Mouse (Mus musculus): ENCODE data around the gene Olfr5. TPM values are rescaled to one million over a fixed set of nuclear protein-coding genes. Genes with fewer than 3 reads are reported as not detected.

Gene Olfr5
- not detected for polyA plus RNA-seq (2014; fragmentation: Illumina TruSeq; extraction: RNeasy Lipid Tissue Mini Kit (QIAGEN cat#74804); ENCODE audit: low read depth, low replicate concordance)

GRCm38 (mm10) chr7:6486841-6487240, at the start of gene Olfr5:
Gene Olfr5, minus strand, starts transcription at chr7:6486941.

GRCm38 (mm10) chr7:6522850-6523249, 36.1 kb upstream of the Olfr5 start, which contains the start of gene Olfr1349:
Gene Olfr1349, minus strand, starts transcription at chr7:6522950.

GRCm38 (mm10) chr7:6508648-6509047, 21.9 kb upstream of the Olfr5 start, which contains the start of gene Olfr1348:
Gene Olfr1348, minus strand, starts transcription at chr7:6508748.

GRCm38 (mm10) chr7:6499655-6500054, 12.9 kb upstream of the Olfr5 start, which contains the start of gene Olfr1347:
Gene Olfr1347, minus strand, starts transcription at chr7:6499755.

GRCm38 (mm10) chr7:6466951-6467350, 19.8 kb downstream of the Olfr5 start, which contains the start of gene Olfr1346:
Gene Olfr1346, plus strand, starts transcription at chr7:6467101.

GRCm38 (mm10) chr7:6455868-6456267, 30.9 kb downstream of the Olfr5 start, which contains the start of gene Olfr1336:
Gene Olfr1336, plus strand, starts transcription at chr7:6456168.

GRCm38 (mm10) chr7:6438388-6438787, 48.4 kb downstream of the Olfr5 start, which contains the start of gene Olfr1344:
Gene Olfr1344, plus strand, starts transcription at chr7:6438688.

Other genes with a start within 250 kb of the Olfr5 start
- not detected for gene Epp13, start 234.2 kb downstream of the Olfr5 start, polyA plus RNA-seq (2014; fragmentation: Illumina TruSeq; extraction: RNeasy Lipid Tissue Mini Kit (QIAGEN cat#74804); ENCODE audit: low read depth, low replicate concordance)
- 8.4 TPM for gene Zfp667, start 200.4 kb downstream of the Olfr5 start, polyA plus RNA-seq (2014; fragmentation: Illumina TruSeq; extraction: RNeasy Lipid Tissue Mini Kit (QIAGEN cat#74804); ENCODE audit: low read depth, low replicate concordance)
- 2.6 TPM for gene Zfp583, start 155.7 kb downstream of the Olfr5 start, polyA plus RNA-seq (2014; fragmentation: Illumina TruSeq; extraction: RNeasy Lipid Tissue Mini Kit (QIAGEN cat#74804); ENCODE audit: low read depth, low replicate concordance)
- gene Gm3854, start 143.2 kb downstream of the Olfr5 start, polyA plus RNA-seq (2014; fragmentation: Illumina TruSeq; extraction: RNeasy Lipid Tissue Mini Kit (QIAGEN cat#74804); ENCODE audit: low read depth, low replicate concordance): 0.13 TPM
- gene Zfp78, start 123.7 kb downstream of the Olfr5 start, polyA plus RNA-seq (2014; fragmentation: Illumina TruSeq; extraction: RNeasy Lipid Tissue Mini Kit (QIAGEN cat#74804); ENCODE audit: low read depth, low replicate concordance): 3.2 TPM
- 8.6 TPM for gene Zfp28, start 103.6 kb downstream of the Olfr5 start, polyA plus RNA-seq (2014; fragmentation: Illumina TruSeq; extraction: RNeasy Lipid Tissue Mini Kit (QIAGEN cat#74804); ENCODE audit: low read depth, low replicate concordance)
- 0.57 TPM for gene Smim17, start 88.2 kb downstream of the Olfr5 start, polyA plus RNA-seq (2014; fragmentation: Illumina TruSeq; extraction: RNeasy Lipid Tissue Mini Kit (QIAGEN cat#74804); ENCODE audit: low read depth, low replicate concordance)
- gene Gm20715, start 76.7 kb downstream of the Olfr5 start, polyA plus RNA-seq (2014; fragmentation: Illumina TruSeq; extraction: RNeasy Lipid Tissue Mini Kit (QIAGEN cat#74804); ENCODE audit: low read depth, low replicate concordance): not detected
- not detected for gene Olfr1344, start 48.3 kb downstream of the Olfr5 start, polyA plus RNA-seq (2014; fragmentation: Illumina TruSeq; extraction: RNeasy Lipid Tissue Mini Kit (QIAGEN cat#74804); ENCODE audit: low read depth, low replicate concordance)
- not detected for gene Olfr1336, start 30.8 kb downstream of the Olfr5 start, polyA plus RNA-seq (2014; fragmentation: Illumina TruSeq; extraction: RNeasy Lipid Tissue Mini Kit (QIAGEN cat#74804); ENCODE audit: low read depth, low replicate concordance)
- not detected for gene Olfr1346, start 19.8 kb downstream of the Olfr5 start, polyA plus RNA-seq (2014; fragmentation: Illumina TruSeq; extraction: RNeasy Lipid Tissue Mini Kit (QIAGEN cat#74804); ENCODE audit: low read depth, low replicate concordance)
- not detected for gene Olfr1347, start 12.8 kb upstream of the Olfr5 start, polyA plus RNA-seq (2014; fragmentation: Illumina TruSeq; extraction: RNeasy Lipid Tissue Mini Kit (QIAGEN cat#74804); ENCODE audit: low read depth, low replicate concordance)
- not detected for gene Olfr1348, start 21.8 kb upstream of the Olfr5 start, polyA plus RNA-seq (2014; fragmentation: Illumina TruSeq; extraction: RNeasy Lipid Tissue Mini Kit (QIAGEN cat#74804); ENCODE audit: low read depth, low replicate concordance)
- gene Olfr1349, start 36.0 kb upstream of the Olfr5 start, polyA plus RNA-seq (2014; fragmentation: Illumina TruSeq; extraction: RNeasy Lipid Tissue Mini Kit (QIAGEN cat#74804); ENCODE audit: low read depth, low replicate concordance): not detected
- gene Olfr1350, start 77.9 kb upstream of the Olfr5 start, polyA plus RNA-seq (2014; fragmentation: Illumina TruSeq; extraction: RNeasy Lipid Tissue Mini Kit (QIAGEN cat#74804); ENCODE audit: low read depth, low replicate concordance): not detected
- gene Zim1, start 209.5 kb upstream of the Olfr5 start, polyA plus RNA-seq (2014; fragmentation: Illumina TruSeq; extraction: RNeasy Lipid Tissue Mini Kit (QIAGEN cat#74804); ENCODE audit: low read depth, low replicate concordance): 0.76 TPM
- 17.7 TPM for gene Peg3, start 243.5 kb upstream of the Olfr5 start, polyA plus RNA-seq (2014; fragmentation: Illumina TruSeq; extraction: RNeasy Lipid Tissue Mini Kit (QIAGEN cat#74804); ENCODE audit: low read depth, low replicate concordance)
- 0.44 TPM for gene Usp29, start 243.6 kb upstream of the Olfr5 start, polyA plus RNA-seq (2014; fragmentation: Illumina TruSeq; extraction: RNeasy Lipid Tissue Mini Kit (QIAGEN cat#74804); ENCODE audit: low read depth, low replicate concordance)

Data from sigmoid colon, adult 10 weeks (tissue).